Mouse (Mus musculus): ENCODE data around the gene Nup160.

DNA sequence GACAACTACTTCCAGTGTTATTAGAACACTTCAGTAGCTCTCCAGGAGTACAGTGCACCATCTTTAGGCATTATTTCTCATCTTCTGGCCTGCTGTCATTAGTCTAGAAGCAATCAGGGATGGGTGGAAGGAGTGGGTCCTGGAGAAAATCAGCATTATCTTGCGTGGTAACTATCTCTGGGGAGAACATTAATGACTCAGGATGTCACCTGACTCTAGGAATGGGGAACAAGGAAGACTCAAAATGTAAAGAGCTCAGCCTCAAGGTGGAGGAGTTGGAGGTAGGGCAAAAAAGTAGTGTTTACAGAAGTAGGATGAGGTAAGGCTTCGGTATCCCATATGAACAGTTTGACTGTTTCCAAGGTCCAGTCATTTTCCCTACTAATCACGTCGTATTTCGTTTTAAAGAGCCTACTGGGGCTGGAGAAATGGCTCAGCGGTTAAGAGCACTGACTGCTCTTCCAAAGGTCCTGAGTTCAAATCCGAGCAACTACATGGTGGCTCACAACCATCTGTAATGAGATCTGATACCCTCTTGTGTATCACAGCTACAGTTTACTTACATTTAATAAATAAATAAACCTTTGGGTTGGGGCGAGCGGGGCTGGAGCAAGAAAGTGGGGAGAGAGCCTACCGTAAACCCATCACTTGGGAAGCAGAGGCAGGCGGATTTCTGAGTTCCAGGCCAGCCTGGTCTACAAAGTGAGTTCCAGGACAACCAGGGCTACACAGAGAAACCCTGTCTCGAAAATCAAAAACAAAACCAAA is 67.5 kb downstream of the Nup160 start:
- no peak for TF ChIP-seq CTCF (IDR thresholded peaks at IDR 0.05; ENCODE audit: control insufficient read depth, insufficient read depth, insufficient replicate concordance, low read depth, low read length)
- no peak for TF ChIP-seq POLR2A (IDR thresholded peaks at IDR 0.05; ENCODE audit: control insufficient read depth, low read depth, low read length)
